Mouse (Mus musculus) embryonic facial prominence, embryonic 11.5 days (tissue): ENCODE measurements at regions not wholly inside any gene's neighbourhood (a gene's known extent, or its start where the extent isn't known, plus 50 kb on each side); places are given as distances from the start of the nearest gene placed in this dataset.

Experiments used
- ATAC-seq: fragments of 200-750 bp; cut with Nextera tagmentation; replicated peaks from 2 replicates; pipeline ENCODE4 v1.8.0; 2017; ENCODE audit warnings: low read depth; ENCODE audit not compliant: insufficient number of reproducible peaks, low FRiP score, low TSS enrichment
- DNase-seq: peaks from one replicate; pipeline ENCODE4 v3.0.0-alpha.2; 2015; ENCODE audit warnings: low spot score
- H3K27ac ChIP-seq: fragments of 300-500 bp; sonication (generic); replicated peaks from 2 replicates; pipeline ENCODE4 v1.5.1; 2014; ENCODE audit warnings: mild to moderate bottlenecking, low read depth, low read length, control low read depth
- H3K27me3 ChIP-seq: fragments of 300-500 bp; sonication (generic); 2 replicates; pipeline ENCODE4 v1.6.1; 2014; ENCODE audit warnings: mild to moderate bottlenecking, low read length, moderate library complexity, mixed read lengths; ENCODE audit not compliant: control insufficient read depth, insufficient read depth
- H3K36me3 ChIP-seq: fragments of 300-500 bp; sonication (generic); replicated peaks from 2 replicates; pipeline ENCODE4 v1.6.1; 2014; ENCODE audit warnings: low read depth, mild to moderate bottlenecking, low read length, moderate library complexity, mixed read lengths; ENCODE audit not compliant: control insufficient read depth, insufficient read depth
- H3K4me1 ChIP-seq: fragments of 300-500 bp; sonication (generic); 2 replicates; pipeline ENCODE4 v1.6.1; 2014; ENCODE audit warnings: low read length, mixed read lengths; ENCODE audit not compliant: control insufficient read depth, insufficient read depth
- H3K4me2 ChIP-seq: fragments of 300-500 bp; sonication (generic); 2 replicates; pipeline ENCODE4 v1.6.1; 2014; ENCODE audit warnings: low read depth, mild to moderate bottlenecking, control low read depth, low read length, moderate library complexity
- H3K4me3 ChIP-seq: fragments of 300-500 bp; sonication (generic); 2 replicates; pipeline ENCODE4 v1.5.1; 2014; ENCODE audit warnings: low read depth, low read length, control low read depth
- H3K9ac ChIP-seq: fragments of 300-500 bp; sonication (generic); replicated peaks from 2 replicates; pipeline ENCODE4 v1.6.1; 2014; ENCODE audit warnings: mild to moderate bottlenecking, control low read depth, low read length
- H3K9me3 ChIP-seq: fragments of 300-500 bp; sonication (generic); replicated peaks from 2 replicates; pipeline ENCODE4 v1.6.1; 2016; ENCODE audit warnings: mild to moderate bottlenecking, low read length, inconsistent platforms, mixed read lengths; ENCODE audit not compliant: control insufficient read depth
- WGBS: fragments of 180-500 bp; shearing (Covaris S2); extraction: QIAGEN DNeasy Blood & Tissue Kit; methylation state at CpG from one replicate; pipeline ENCODE4 v1.1.7; 2014; 5-methylcytosine and 5-hydroxymethylcytosine counted together

DNA sequence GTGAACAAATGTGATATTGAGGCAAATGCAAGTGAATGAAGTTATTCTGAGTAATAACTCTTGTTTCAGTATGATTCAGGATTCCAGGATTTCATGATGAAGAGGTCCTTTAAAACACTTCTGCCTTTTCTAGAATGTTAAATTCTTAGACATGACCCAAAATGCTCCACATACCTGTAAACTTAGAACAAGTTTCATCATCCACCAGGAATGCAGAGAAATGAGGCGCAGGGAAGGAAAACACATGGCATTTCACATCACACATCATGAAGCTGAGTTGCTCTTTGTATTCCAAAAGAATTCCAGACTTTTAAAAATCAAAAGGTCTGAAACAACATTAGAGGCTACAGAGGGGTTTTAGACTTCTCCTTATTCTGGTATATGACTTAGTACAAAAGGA is 574.8 kb downstream of the Rfpl4b start:
- WGBS = 63% methylated on average over 1 of the region's 1 CpGs

More for the DNA sequence above, 574.8 kb downstream of the Rfpl4b start:
- DNase-seq (no peak), ATAC-seq (no peak)
- no peak overlapping the region for H3K9ac ChIP-seq
- no peaks in the 10 kb centered on the region for H3K27me3 ChIP-seq
- H3K4me3 ChIP-seq = no peak overlapping the region
- no peaks in the 10 kb centered on the region for H3K4me1 ChIP-seq
- no peaks in the 10 kb centered on the region for H3K36me3 ChIP-seq
- no peak overlapping the region for H3K27ac ChIP-seq
- H3K4me2 ChIP-seq = no peak overlapping the region
- no peaks in the 10 kb centered on the region for H3K9me3 ChIP-seq
